Mouse (Mus musculus): Measurements from ENCODE around the gene St6gal1. TPM values are rescaled to one million over a fixed set of nuclear protein-coding genes. Genes with fewer than 3 reads are reported as not detected.

Gene St6gal1
- polyA plus RNA-seq, 1 experiment from 2014 or later: 63.1 TPM

- no peak for TF ChIP-seq CTCF (IDR thresholded peaks at IDR 0.05)
- in situ Hi-C loops (cut with MboI; ENCODE audit: low pct_unique_long_range_greater_than_20kb): no loop called here
- DNase-seq (ENCODE audit: low read depth, low spot score) (no peak), ATAC-seq (no peak)
- ChIA-PET CTCF (interaction anchor here (1.1 kb wide), 1 partner anchor 19 kb away, joined by 5 read pairs; no protein-coding TSS in a partner anchor), POLR2A (interaction anchor here (2.0 kb wide), 1 partner anchor 10 kb away, joined by 4 read pairs; no protein-coding TSS in a partner anchor)
- no peaks in the 10 kb centered on the region for H3K27me3 ChIP-seq
Observed at GRCm38 (mm10) chr16:23282941-23283340, 58.4 kb downstream of the St6gal1 start.

GRCm38 (mm10) chr16:23283677-23284076 is 59.1 kb downstream of the St6gal1 start:
- H3K27me3 ChIP-seq: no peaks in the 10 kb centered on the region
- in situ Hi-C loops (cut with MboI; ENCODE audit: low pct_unique_long_range_greater_than_20kb): no loop called here
- CTCF ChIA-PET: interaction anchor here (1.1 kb wide), 1 partner anchor 18 kb away, joined by 5 read pairs; no protein-coding TSS in a partner anchor

GRCm38 (mm10) chr16:23284470-23285394 is 60.2 kb downstream of the St6gal1 start:
- no peaks in the 10 kb centered on the region for H3K27me3 ChIP-seq
- in situ Hi-C loops (cut with MboI; ENCODE audit: low pct_unique_long_range_greater_than_20kb): no loop called here
- ChIA-PET CTCF (no interaction called here), POLR2A (no interaction called here)
- no peak for TF ChIP-seq CTCF (IDR thresholded peaks at IDR 0.05)
- ATAC-seq: peak; percentile 54
- no peak for DNase-seq (ENCODE audit: low read depth, low spot score)

More at GRCm38 (mm10) chr16:23283677-23284076, 59.1 kb downstream of the St6gal1 start:
- ATAC-seq (no peak), DNase-seq (ENCODE audit: low read depth, low spot score) (no peak)
- TF ChIP-seq CTCF (IDR thresholded peaks at IDR 0.05): no peak
- POLR2A ChIA-PET: interaction anchor here (2.0 kb wide), 1 partner anchor 10 kb away, joined by 4 read pairs; no protein-coding TSS in a partner anchor

GRCm38 (mm10) chr16:23286380-23287097 is 62.0 kb downstream of the St6gal1 start:
- ChIA-PET POLR2A (no interaction called here), CTCF (no interaction called here)
- in situ Hi-C loops (cut with MboI; ENCODE audit: low pct_unique_long_range_greater_than_20kb): no loop called here
- H3K27me3 ChIP-seq: no peaks in the 10 kb centered on the region
- ATAC-seq (no peak), DNase-seq (ENCODE audit: low read depth, low spot score) (no peak)
- no peak for TF ChIP-seq CTCF (IDR thresholded peaks at IDR 0.05)

- in situ Hi-C loops (cut with MboI; ENCODE audit: low pct_unique_long_range_greater_than_20kb): no loop called here
- DNase-seq (ENCODE audit: low read depth, low spot score): no peak
- H3K27me3 ChIP-seq: no peaks in the 10 kb centered on the region
- CTCF ChIA-PET: no interaction called here
- POLR2A ChIA-PET: no interaction called here
- no peak for TF ChIP-seq CTCF (IDR thresholded peaks at IDR 0.05)
- no peak for ATAC-seq
Observed at GRCm38 (mm10) chr16:23287312-23288040, 62.9 kb downstream of the St6gal1 start.

GRCm38 (mm10) chr16:23288103-23288502 is 63.6 kb downstream of the St6gal1 start:
- TF ChIP-seq CTCF (IDR thresholded peaks at IDR 0.05): no peak
- DNase-seq (ENCODE audit: low read depth, low spot score) (no peak), ATAC-seq (no peak)
- in situ Hi-C loops (cut with MboI; ENCODE audit: low pct_unique_long_range_greater_than_20kb): no loop called here
- ChIA-PET POLR2A (no interaction called here), CTCF (no interaction called here)
- no peaks in the 10 kb centered on the region for H3K27me3 ChIP-seq

- ATAC-seq: no peak
Observed at GRCm38 (mm10) chr16:23289424-23289823, 64.9 kb downstream of the St6gal1 start.

GRCm38 (mm10) chr16:23290171-23290570 is 65.6 kb downstream of the St6gal1 start:
- CTCF ChIA-PET: interaction anchor here (1.7 kb wide), 1 partner anchor 25 kb away, joined by 4 read pairs; no protein-coding TSS in a partner anchor
- ATAC-seq (no peak), DNase-seq (ENCODE audit: low read depth, low spot score) (no peak)
- in situ Hi-C loops (cut with MboI; ENCODE audit: low pct_unique_long_range_greater_than_20kb): no loop called here
- TF ChIP-seq CTCF (IDR thresholded peaks at IDR 0.05): no peak
- POLR2A ChIA-PET: no interaction called here
- H3K27me3 ChIP-seq: no peaks in the 10 kb centered on the region

More at GRCm38 (mm10) chr16:23289424-23289823, 64.9 kb downstream of the St6gal1 start:
- TF ChIP-seq CTCF (IDR thresholded peaks at IDR 0.05): no peak
- in situ Hi-C loops (cut with MboI; ENCODE audit: low pct_unique_long_range_greater_than_20kb): no loop called here
- no peak for DNase-seq (ENCODE audit: low read depth, low spot score)
- CTCF ChIA-PET: no interaction called here
- POLR2A ChIA-PET: no interaction called here
- H3K27me3 ChIP-seq: no peaks in the 10 kb centered on the region

- TF ChIP-seq CTCF (IDR thresholded peaks at IDR 0.05): no peak
- in situ Hi-C loops (cut with MboI; ENCODE audit: low pct_unique_long_range_greater_than_20kb): no loop called here
- ChIA-PET CTCF (interaction anchor here (1.1 to 1.7 kb wide), 3 partner anchors 10 to 24 kb away, joined by 3 to 4 read pairs (median 3); no protein-coding TSS in a partner anchor), POLR2A (no interaction called here)
- no peak for ATAC-seq
- H3K27me3 ChIP-seq: no peaks in the 10 kb centered on the region
- no peak for DNase-seq (ENCODE audit: low read depth, low spot score)
Observed at GRCm38 (mm10) chr16:23291521-23291920, 67.0 kb downstream of the St6gal1 start.

GRCm38 (mm10) chr16:23294236-23294635 is 69.7 kb downstream of the St6gal1 start:
- ATAC-seq (no peak), DNase-seq (ENCODE audit: low read depth, low spot score) (no peak)
- no peak for TF ChIP-seq CTCF (IDR thresholded peaks at IDR 0.05)
- in situ Hi-C loops (cut with MboI; ENCODE audit: low pct_unique_long_range_greater_than_20kb): no loop called here
- ChIA-PET POLR2A (interaction anchor here (0.7 to 1.7 kb wide), 2 partner anchors 12 kb away, joined by 3 to 5 read pairs; no protein-coding TSS in a partner anchor), CTCF (interaction anchor here (0.8 to 1.4 kb wide), 3 partner anchors 12 to 176 kb away, joined by 3 to 7 read pairs (median 4); no protein-coding TSS in a partner anchor)
- no peaks in the 10 kb centered on the region for H3K27me3 ChIP-seq
